Mouse (Mus musculus): ENCODE data around the gene Ap1g2.

Ap1g2 gene

DNA sequence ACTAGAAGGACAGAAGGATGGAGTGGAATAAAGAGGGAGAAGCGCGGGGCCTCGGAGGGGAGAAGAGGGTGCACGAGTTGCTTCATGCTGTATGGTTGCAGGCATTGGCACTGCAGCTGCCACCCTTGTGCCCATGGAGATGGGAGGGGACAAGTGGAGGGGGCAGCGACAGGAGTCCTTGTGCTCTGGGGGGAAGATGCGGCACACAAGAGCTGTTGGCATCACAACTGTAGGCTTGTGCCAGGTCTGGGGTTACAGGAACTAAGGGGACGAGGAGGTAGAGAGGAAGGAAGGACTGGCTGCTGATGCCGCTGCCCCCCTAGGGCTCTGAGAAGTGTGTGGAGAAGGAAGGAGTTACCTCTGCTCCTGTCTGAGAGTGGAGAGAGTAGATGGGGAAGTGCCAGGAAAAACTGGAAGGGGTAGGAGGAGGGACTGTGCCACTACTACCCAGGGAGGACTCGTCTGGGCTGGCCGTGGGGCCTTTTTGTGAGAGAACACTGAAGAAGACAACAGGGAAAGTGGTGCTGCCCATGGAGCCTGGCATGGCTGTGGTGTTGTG is 52.1 kb downstream of the Ap1g2 start:
- DNase-seq = peak; percentile 92

GRCm38 (mm10) chr14:55053708-55054190 is 52.6 kb downstream of the Ap1g2 start:
- peak; percentile 98 for DNase-seq

GRCm38 (mm10) chr14:55053050-55053449 is 53.3 kb downstream of the Ap1g2 start:
- DNase-seq = no peak

DNA sequence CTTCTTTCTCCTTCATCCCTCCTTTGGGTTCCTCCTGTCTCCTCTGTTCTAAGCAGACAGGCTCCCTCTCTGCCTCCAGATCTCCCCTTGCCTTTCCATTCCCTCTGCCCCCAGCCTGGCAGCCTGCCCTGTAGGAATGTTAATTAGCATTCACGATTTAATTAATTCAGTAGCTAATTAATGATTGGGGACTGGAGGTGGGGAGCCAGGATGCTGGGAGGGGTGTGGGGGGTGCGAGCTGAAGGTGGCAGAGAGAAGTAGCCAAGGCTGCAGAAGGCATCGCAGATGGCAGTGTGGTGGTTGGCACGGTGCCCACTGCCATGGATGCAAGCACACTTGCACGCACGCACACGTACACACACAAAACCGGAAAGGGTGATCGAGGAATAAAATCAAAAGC is 53.9 kb downstream of the Ap1g2 start:
- peak; percentile 95 for DNase-seq

All from cerebellum, adult 9-10 months (tissue).